Mouse (Mus musculus) stomach, adult 2 months (tissue): ENCODE results near the gene Icam1. TPM values are rescaled to one million over a fixed set of nuclear protein-coding genes. Genes with fewer than 3 reads are reported as not detected.

Source experiments
- polyA plus RNA-seq: library from polyadenylated mRNA; depleted of rRNA; stranded (reverse); fragments of >200 nt; gene quantifications from 2 replicates; pipeline ENCODE4 v1.2.3, GENCODE M21; 2012; rRNA removed

Gene Icam1
- polyA plus RNA-seq: 3.9 and 4.4 TPM in 2 replicates

GRCm38 (mm10) chr9:21015571-21016130 lies at the start of gene Icam1:
TSS of gene Icam1 (plus strand) at chr9:21015985.

DNA sequence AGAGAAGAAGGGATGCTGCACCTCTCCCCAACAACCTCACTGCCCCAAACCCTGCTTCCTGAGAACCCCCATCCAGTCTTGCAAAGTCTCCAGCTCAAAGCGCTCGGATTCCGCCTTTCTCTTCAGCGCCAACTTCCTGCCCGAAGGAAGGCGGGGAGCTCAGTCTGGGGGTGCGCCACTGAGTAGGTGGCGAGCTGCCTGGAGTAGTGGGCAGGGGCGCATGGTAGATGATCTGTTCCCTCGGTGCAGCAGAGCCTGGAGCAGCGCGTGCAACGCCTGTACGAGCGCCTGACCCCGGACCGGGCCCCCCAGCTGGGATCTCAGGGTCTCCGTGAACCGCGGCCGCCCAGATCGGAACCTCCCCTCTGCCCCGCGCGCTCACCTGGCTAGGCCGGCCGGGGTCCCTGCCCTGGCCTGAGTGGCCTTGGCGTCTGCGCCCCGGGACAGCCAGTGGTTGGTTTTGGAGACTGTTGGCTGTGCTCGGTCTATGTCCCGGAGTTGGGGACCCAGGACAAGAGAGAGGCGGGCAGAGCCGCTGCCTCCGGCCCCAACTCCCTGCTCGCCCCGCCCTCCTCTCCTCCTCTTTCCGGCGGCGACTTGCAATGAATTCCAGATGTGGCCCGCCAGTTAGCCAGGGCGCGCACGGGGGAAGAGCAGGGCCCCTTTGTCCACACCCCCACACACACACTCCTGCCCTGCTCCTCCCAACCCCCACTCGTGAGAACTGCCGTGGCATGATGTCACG lies 39.4 kb upstream of the Icam1 start, which contains the start of gene S1pr2:
S1pr2 (minus strand) TSS at position 566 of the 745 bp plus-strand sequence.

GRCm38 (mm10) chr9:21002627-21003551 lies 12.9 kb upstream of the Icam1 start, which contains the start of gene Mrpl4:
TSS of gene Mrpl4 (plus strand) at chr9:21002738.

GRCm38 (mm10) chr9:21029291-21030054 lies 13.7 kb downstream of the Icam1 start, which contains the start of gene Icam4:
TSS of gene Icam4 (plus strand) at chr9:21029373.

GRCm38 (mm10) chr9:21031896-21032351 lies 16.1 kb downstream of the Icam1 start, which contains the start of gene Icam5:
TSS of gene Icam5 (plus strand) at chr9:21032073.

GRCm38 (mm10) chr9:21067006-21067684 lies 51.4 kb downstream of the Icam1 start, which contains the start of gene Zglp1:
TSS of gene Zglp1 (minus strand) at chr9:21067093.

GRCm38 (mm10) chr9:21073044-21073840 lies 57.5 kb downstream of the Icam1 start, which contains the start of the genes Gm49373 and Fdx1l:
TSS of gene Gm49373 (minus strand) at chr9:21073096.
TSS of gene Fdx1l (minus strand) at chr9:21073614.

Other genes with a start within 250 kb of the Icam1 start
- 7.6 and 8.7 TPM in 2 replicates for gene Col5a3, start 200.9 kb upstream of the Icam1 start, polyA plus RNA-seq
- gene Rdh8, start 197.5 kb upstream of the Icam1 start, polyA plus RNA-seq: not detected in 2 replicates
- 27.0 and 29.6 TPM in 2 replicates for gene A230050P20Rik, start 147.3 kb upstream of the Icam1 start, polyA plus RNA-seq
- gene Angptl6, start 136.3 kb upstream of the Icam1 start, polyA plus RNA-seq: 4.6 and 6.6 TPM in 2 replicates
- gene Ppan, start 127.8 kb upstream of the Icam1 start, polyA plus RNA-seq: 46.2 and 52.6 TPM in 2 replicates
- 65.9 and 73.1 TPM in 2 replicates for gene Eif3g, start 117.4 kb upstream of the Icam1 start, polyA plus RNA-seq
- 11.1 and 12.4 TPM in 2 replicates for gene Dnmt1, start 56.1 kb upstream of the Icam1 start, polyA plus RNA-seq
- 3.9 and 4.3 TPM in 2 replicates for gene S1pr2, start 39.2 kb upstream of the Icam1 start, polyA plus RNA-seq
- gene Mrpl4, start 13.2 kb upstream of the Icam1 start, polyA plus RNA-seq: 76.8 and 86.2 TPM in 2 replicates
- gene Icam4, start 13.4 kb downstream of the Icam1 start, polyA plus RNA-seq: 0.21 and 0.30 TPM in 2 replicates
- 0.21 and 0.48 TPM in 2 replicates for gene Icam5, start 16.1 kb downstream of the Icam1 start, polyA plus RNA-seq
- 0.12 and 1.0 TPM in 2 replicates for gene Zglp1, start 51.1 kb downstream of the Icam1 start, polyA plus RNA-seq
- 0.09 TPM in 1 of 2 replicates, not detected in the other for gene Gm49373, start 57.1 kb downstream of the Icam1 start, polyA plus RNA-seq
- gene Fdx1l, start 57.6 kb downstream of the Icam1 start, polyA plus RNA-seq: 22.8 and 51.6 TPM in 2 replicates
- 6.2 and 11.8 TPM in 2 replicates for gene Gm38431, start 76.0 kb downstream of the Icam1 start, polyA plus RNA-seq
- gene Raver1, start 76.0 kb downstream of the Icam1 start, polyA plus RNA-seq: 31.9 and 36.1 TPM in 2 replicates
- 12.0 and 13.6 TPM in 2 replicates for gene Tyk2, start 115.3 kb downstream of the Icam1 start, polyA plus RNA-seq
- gene Cdc37, start 134.0 kb downstream of the Icam1 start, polyA plus RNA-seq: 19.9 and 23.4 TPM in 2 replicates
- 4.6 and 5.4 TPM in 2 replicates for gene Pde4a, start 149.7 kb downstream of the Icam1 start, polyA plus RNA-seq
- 42.1 and 51.8 TPM in 2 replicates for gene Keap1, start 223.4 kb downstream of the Icam1 start, polyA plus RNA-seq
- 9.1 and 21.3 TPM in 2 replicates for gene S1pr5, start 232.5 kb downstream of the Icam1 start, polyA plus RNA-seq
- 33.3 and 62.7 TPM in 2 replicates for gene Atg4d, start 249.3 kb downstream of the Icam1 start, polyA plus RNA-seq